8 mouse cellular contexts compared by ENCODE assay signal in genomic region chr16:33056095-33056785, GRCm38 (mm10). TPM values are rescaled to one million over a fixed set of nuclear protein-coding genes. Genes with fewer than 3 reads are reported as not detected.
A peak's percentile ranks its signal among the peaks of the same experiment; 100 is the strongest.
DNase-seq lines count a peak whose midpoint lies in the region; ATAC-seq and TF ChIP-seq lines count a peak whose summit lies in the region.

Gene Iqcg, minus strand, starts transcription at chr16:33056218.
Gene Rpl35a, plus strand, starts transcription at chr16:33056453.

- intact Hi-C loops in heart, postnatal 14 days (cut with DNase I): no loop called here

- no peaks in the 10 kb centered on the region for H3K4me1 ChIP-seq in ES-Bruce4 (ENCODE audit: control insufficient read depth, insufficient read depth, low read length)
- H3K4me1 ChIP-seq in forebrain, embryonic 14.5 days (ENCODE audit: control insufficient read depth, insufficient read depth, low read length): peaks cover 7% of the 10 kb centered on the region; the same call in 1 of the 2 replicates
- H3K4me1 ChIP-seq in neural tube, embryonic 15.5 days: peaks cover 31% of the 10 kb centered on the region

- no peak for TF ChIP-seq CTCF in ES-Bruce4 (IDR thresholded peaks at IDR 0.05; ENCODE audit: low read depth, low read length)

- no peaks in the 10 kb centered on the region for H3K9me3 ChIP-seq in ES-Bruce4 (replicated peaks; ENCODE audit: control insufficient read depth, insufficient read depth, low read length, poor library complexity, severe bottlenecking)
- no peaks in the 10 kb centered on the region for H3K9me3 ChIP-seq in forebrain, embryonic 14.5 days (replicated peaks; ENCODE audit: control insufficient read depth, low read length)
- no peaks in the 10 kb centered on the region for H3K9me3 ChIP-seq in neural tube, embryonic 15.5 days (replicated peaks)

- peaks cover 39% of the 10 kb centered on the region for H3K36me3 ChIP-seq in ES-Bruce4 (ENCODE audit: control insufficient read depth, insufficient read depth, low read length, poor library complexity, severe bottlenecking)
- H3K36me3 ChIP-seq in forebrain, embryonic 14.5 days (ENCODE audit: control insufficient read depth, insufficient read depth, low read length): peaks cover 31% of the 10 kb centered on the region
- H3K36me3 ChIP-seq in neural tube, embryonic 15.5 days: peaks cover 30% of the 10 kb centered on the region

- no peaks in the 10 kb centered on the region for H3K27me3 ChIP-seq in ES-Bruce4 (ENCODE audit: control insufficient read depth, insufficient read depth, low read length, poor library complexity, severe bottlenecking)
- H3K27me3 ChIP-seq in forebrain, embryonic 14.5 days (replicated peaks; ENCODE audit: control insufficient read depth, insufficient read depth, low read length): no peaks in the 10 kb centered on the region
- no peaks in the 10 kb centered on the region for H3K27me3 ChIP-seq in neural tube, embryonic 15.5 days (replicated peaks)

- peak within 1 kb of the TSS; percentile 100 for H3K4me3 ChIP-seq in ES-Bruce4 (ENCODE audit: low read depth, low read length)
- H3K4me3 ChIP-seq in forebrain, embryonic 14.5 days (ENCODE audit: low read depth, low read length): peak within 1 kb of the TSS; percentile 95
- peak within 1 kb of the TSS; percentile 77 for H3K4me3 ChIP-seq in neural tube, embryonic 15.5 days (replicated peaks)

- DNase-seq in forebrain, embryonic 14.5 days (ENCODE audit: low spot score): peak; percentile 95
- DNase-seq in heart, postnatal 14 days: peak; percentile 90 to 92
- DNase-seq in layer of hippocampus, adult 11-12 months (ENCODE audit: low spot score): peak; percentile 88
- DNase-seq in lung, adult 18-20 months: peak; percentile 86 to 87
- peak; percentile 91 for DNase-seq in testis, postnatal 14 days (ENCODE audit: low spot score)

- H3K9ac ChIP-seq in ES-Bruce4 (ENCODE audit: low read depth, poor library complexity, severe bottlenecking): peak within 1 kb of the TSS; percentile 96
- peak within 1 kb of the TSS; percentile 98 for H3K9ac ChIP-seq in forebrain, embryonic 14.5 days (ENCODE audit: low read length)
- H3K9ac ChIP-seq in neural tube, embryonic 15.5 days (replicated peaks): peak within 1 kb of the TSS; percentile 93

- TF ChIP-seq POLR2A in ES-Bruce4 (IDR thresholded peaks at IDR 0.05; ENCODE audit: insufficient read depth, low read length): peak; percentile 27

- under 1% methylated on average over 44 of the region's 47 CpGs for WGBS in forebrain, embryonic 14.5 days
- 0% methylated on average over 47 of the region's 47 CpGs for WGBS in neural tube, embryonic 15.5 days

- peak; percentile 90 for ATAC-seq in cerebellum, adult (ENCODE audit: insufficient number of reproducible peaks, low FRiP score, low TSS enrichment)
- peak; percentile 94 for ATAC-seq in forebrain, embryonic 14.5 days
- peak; percentile 95 for ATAC-seq in neural tube, embryonic 15.5 days (ENCODE audit: low FRiP score)

- peak within 1 kb of the TSS; percentile 78 for H3K4me2 ChIP-seq in forebrain, embryonic 14.5 days (ENCODE audit: low read length)
- peak within 1 kb of the TSS; percentile 82 for H3K4me2 ChIP-seq in neural tube, embryonic 15.5 days

- peak within 1 kb of the TSS; percentile 32 for H3K27ac ChIP-seq in ES-Bruce4 (ENCODE audit: insufficient read depth, low read length)
- H3K27ac ChIP-seq in forebrain, embryonic 14.5 days (ENCODE audit: low read depth, low read length): peak within 1 kb of the TSS; percentile 92
- H3K27ac ChIP-seq in neural tube, embryonic 15.5 days (replicated peaks): peak within 1 kb of the TSS; percentile 88

- no peak for TF ChIP-seq EP300 in ES-Bruce4 (IDR thresholded peaks at IDR 0.05; ENCODE audit: insufficient read depth, low read depth, low read length)

RNA-seq across cellular contexts. Expression of gene Iqcg, which starts in this region (rescaled TPM):
- polyA plus RNA-seq in ES-Bruce4 (2011; ENCODE audit: insufficient read depth, insufficient read length, low read depth, missing spikeins): 18.0 and 19.8 TPM in 2 replicates
- polyA plus RNA-seq in forebrain, embryonic 14.5 days (2014; fragmentation: Nextera tagmentation; extraction: Ambion mirVana): 4.9 and 6.1 TPM in 2 replicates
- total RNA-seq in heart, postnatal 14 days (2021): under 1 TPM; 0.60 to 0.73 TPM
- polyA plus RNA-seq in neural tube, embryonic 15.5 days (2015; fragmentation: Nextera tagmentation; extraction: Ambion mirVana): 5.0 and 5.4 TPM in 2 replicates

RNA-seq across cellular contexts. Expression of gene Rpl35a, which starts in this region (rescaled TPM):
- 1,375 and 1,499 TPM in 2 replicates for polyA plus RNA-seq in ES-Bruce4 (2011; ENCODE audit: insufficient read depth, insufficient read length, low read depth, missing spikeins)
- 507 and 649 TPM in 2 replicates for polyA plus RNA-seq in forebrain, embryonic 14.5 days (2014; fragmentation: Nextera tagmentation; extraction: Ambion mirVana)
- total RNA-seq in heart, postnatal 14 days (2021): 100 to 1,000 TPM; 297 to 302 TPM
- 514 and 554 TPM in 2 replicates for polyA plus RNA-seq in neural tube, embryonic 15.5 days (2015; fragmentation: Nextera tagmentation; extraction: Ambion mirVana)

Comparison
In these comparisons a context has a peak if more than half of its experiments do, and no peak if none do; other contexts are left out.
1. Peak in every context shown above with its lines: DNase-seq, ATAC-seq, H3K4me3 ChIP-seq and H3K27ac ChIP-seq.
2. H3K27ac ChIP-seq: peak in every context shown above with its lines; median percentile 92 in forebrain, embryonic 14.5 days; 88 in neural tube, embryonic 15.5 days; 32 in ES-Bruce4.